ENCODE assay signal across 9 mouse cellular contexts in the genomic region with DNA sequence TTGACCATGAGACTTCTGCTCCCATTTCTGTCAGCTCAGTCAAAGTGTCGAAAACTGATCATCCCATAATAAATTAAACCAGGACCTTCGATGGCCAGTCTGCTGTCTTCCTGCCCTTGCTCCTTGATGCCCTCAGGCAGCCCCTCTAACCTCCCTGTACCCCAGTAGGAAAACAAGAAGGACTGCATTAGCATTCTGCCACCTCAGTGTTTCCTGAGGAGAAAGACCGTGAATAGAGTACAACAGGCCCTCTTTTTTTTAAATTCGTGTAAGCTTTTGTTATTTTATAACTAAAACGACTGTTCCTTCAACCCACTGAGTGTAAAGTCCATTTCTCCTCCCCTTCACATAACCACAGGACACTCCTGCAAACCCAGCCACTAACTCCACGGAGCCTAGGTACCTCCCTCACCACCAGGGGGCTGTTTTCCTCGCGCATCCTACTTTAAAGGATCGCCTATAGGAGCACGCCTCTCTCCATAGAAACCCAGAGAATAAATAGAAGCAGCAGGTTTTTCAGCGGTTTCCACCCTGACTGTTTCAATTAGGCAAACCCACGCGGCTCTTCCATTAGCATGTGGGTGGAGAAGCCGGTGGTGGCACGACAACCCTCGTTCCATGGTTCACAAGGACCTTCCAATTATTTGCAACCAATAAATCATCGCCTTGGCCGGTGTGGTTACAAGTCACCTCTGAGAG.
DNase-seq lines count a peak whose midpoint lies in the region; ATAC-seq and TF ChIP-seq lines count a peak whose summit lies in the region.
"Had no signal": no experiment of that assay in that cellular context is flagged by ENCODE, and none has a peak within 500 bp of the region (broad histone marks: within the 10 kb centered on the region; RNA-seq: fewer than 3 reads in every experiment).

No protein-coding gene starts in this region.

- no peak for TF ChIP-seq POLR2A in bone marrow, adult 2 months (IDR thresholded peaks at IDR 0.05; ENCODE audit: borderline replicate concordance, control insufficient read depth, low read depth, low read length)

- H3K36me3 ChIP-seq in embryonic facial prominence, embryonic 15.5 days: no peaks in the 10 kb centered on the region
- H3K36me3 ChIP-seq in hindbrain, embryonic 15.5 days: no peaks in the 10 kb centered on the region
- H3K36me3 ChIP-seq in midbrain, embryonic 10.5 days: no peaks in the 10 kb centered on the region
- H3K36me3 ChIP-seq: stomach, embryonic 15.5 days had no signal

- no peaks in the 10 kb centered on the region for H3K9me3 ChIP-seq in embryonic facial prominence, embryonic 15.5 days (replicated peaks)
- no peaks in the 10 kb centered on the region for H3K9me3 ChIP-seq in hindbrain, embryonic 15.5 days
- H3K9me3 ChIP-seq in midbrain, embryonic 10.5 days (replicated peaks): 0 out of 2 replicates have a peak, but pooled peaks cover 5% of the 10 kb centered on the region
- H3K9me3 ChIP-seq: stomach, embryonic 15.5 days had no signal

- no peak overlapping the region for H3K4me3 ChIP-seq in bone marrow, adult 2 months (replicated peaks; ENCODE audit: control insufficient read depth, low read depth, low read length)
- H3K4me3 ChIP-seq in embryonic facial prominence, embryonic 15.5 days (replicated peaks): no peak overlapping the region; the same call in 1 of the 2 replicates
- peak overlapping the region; percentile 21 for H3K4me3 ChIP-seq in hindbrain, embryonic 15.5 days
- peak overlapping the region; percentile 27; the same call in 1 of the 2 replicates for H3K4me3 ChIP-seq in midbrain, embryonic 10.5 days
- H3K4me3 ChIP-seq: stomach, embryonic 15.5 days had no signal

- H3K4me2 ChIP-seq in embryonic facial prominence, embryonic 15.5 days (replicated peaks): peak overlapping the region; percentile 29
- H3K4me2 ChIP-seq in hindbrain, embryonic 15.5 days: peak overlapping the region; percentile 55
- H3K4me2 ChIP-seq: stomach, embryonic 15.5 days had no signal

- H3K4me1 ChIP-seq in bone marrow, adult 2 months (ENCODE audit: control insufficient read depth, insufficient read depth, low read length): no peaks in the 10 kb centered on the region
- no peaks in the 10 kb centered on the region for H3K4me1 ChIP-seq in embryonic facial prominence, embryonic 15.5 days
- peaks cover 4% of the 10 kb centered on the region; the same call in 1 of the 2 replicates for H3K4me1 ChIP-seq in hindbrain, embryonic 15.5 days (replicated peaks)
- peaks cover 3% of the 10 kb centered on the region for H3K4me1 ChIP-seq in midbrain, embryonic 10.5 days
- H3K4me1 ChIP-seq: stomach, embryonic 15.5 days had no signal

- 14% methylated on average over 18 of the region's 18 CpGs for WGBS in bone marrow, adult 2 months
- 18% methylated on average over 18 of the region's 18 CpGs for WGBS in embryonic facial prominence, embryonic 15.5 days
- WGBS in hindbrain, embryonic 15.5 days: 18% methylated on average over 18 of the region's 18 CpGs
- 27% methylated on average over 18 of the region's 18 CpGs for whole genome bisulfite sequencing in midbrain, embryonic 10.5 days

- TF ChIP-seq CTCF in bone marrow, adult 2 months (IDR thresholded peaks at IDR 0.05; ENCODE audit: control insufficient read depth, insufficient read depth, low read length): 0 out of 2 replicates have a peak, but pooled peaks have one; percentile 18

- H3K9ac ChIP-seq in embryonic facial prominence, embryonic 15.5 days: no peak overlapping the region
- H3K9ac ChIP-seq in hindbrain, embryonic 15.5 days: no peak overlapping the region
- H3K9ac ChIP-seq: stomach, embryonic 15.5 days had no signal

- no peak for ATAC-seq in embryonic facial prominence, embryonic 15.5 days (ENCODE audit: insufficient number of reproducible peaks, low FRiP score, low TSS enrichment, low read depth)
- ATAC-seq in hindbrain, embryonic 15.5 days (ENCODE audit: low FRiP score, low read depth): peak; percentile 69; the same call in 1 of the 2 replicates

- H3K27me3 ChIP-seq in embryonic facial prominence, embryonic 15.5 days: no peaks in the 10 kb centered on the region
- H3K27me3 ChIP-seq in hindbrain, embryonic 15.5 days: no peaks in the 10 kb centered on the region
- no peaks in the 10 kb centered on the region for H3K27me3 ChIP-seq in midbrain, embryonic 10.5 days (ENCODE audit: low read depth, poor library complexity, severe bottlenecking)
- H3K27me3 ChIP-seq: stomach, embryonic 15.5 days had no signal

- peak; percentile 58 for DNase-seq in ES-CJ7 (ENCODE audit: low read depth, low spot score)
- DNase-seq in layer of hippocampus, postnatal 10 days (ENCODE audit: low spot score in 2 of 2): peak; percentile 40 to 54
- peak; percentile 45 for DNase-seq in midbrain, embryonic 10.5 days (ENCODE audit: low spot score)
- peak; percentile 25 for DNase-seq in thymus, postnatal 4 days
- no peak for DNase-seq in spleen, postnatal 36 days (ENCODE audit: low spot score in 2 of 2)

- H3K27ac ChIP-seq in bone marrow, adult 2 months (ENCODE audit: control insufficient read depth, insufficient read depth, low read depth, low read length, poor library complexity): no peak overlapping the region
- no peak overlapping the region for H3K27ac ChIP-seq in embryonic facial prominence, embryonic 15.5 days (replicated peaks)
- H3K27ac ChIP-seq in hindbrain, embryonic 15.5 days (replicated peaks): no peak overlapping the region
- no peak overlapping the region for H3K27ac ChIP-seq in midbrain, embryonic 10.5 days (replicated peaks)
- H3K27ac ChIP-seq: stomach, embryonic 15.5 days had no signal

Comparison
In these comparisons a context has a peak if more than half of its experiments do, and no peak if none do; other contexts are left out.
1. DNase-seq: peak in ES-CJ7 (single experiment), layer of hippocampus, postnatal 10 days (2 of 2), midbrain, embryonic 10.5 days (single experiment) and thymus, postnatal 4 days (single experiment); none in spleen, postnatal 36 days (0 of 2).
2. H3K4me3 ChIP-seq: peak in hindbrain, embryonic 15.5 days (single experiment) and midbrain, embryonic 10.5 days (single experiment); none in bone marrow, adult 2 months (single experiment) and embryonic facial prominence, embryonic 15.5 days (single experiment).